Mouse (Mus musculus): ENCODE results near the gene Sema6d.

DNA sequence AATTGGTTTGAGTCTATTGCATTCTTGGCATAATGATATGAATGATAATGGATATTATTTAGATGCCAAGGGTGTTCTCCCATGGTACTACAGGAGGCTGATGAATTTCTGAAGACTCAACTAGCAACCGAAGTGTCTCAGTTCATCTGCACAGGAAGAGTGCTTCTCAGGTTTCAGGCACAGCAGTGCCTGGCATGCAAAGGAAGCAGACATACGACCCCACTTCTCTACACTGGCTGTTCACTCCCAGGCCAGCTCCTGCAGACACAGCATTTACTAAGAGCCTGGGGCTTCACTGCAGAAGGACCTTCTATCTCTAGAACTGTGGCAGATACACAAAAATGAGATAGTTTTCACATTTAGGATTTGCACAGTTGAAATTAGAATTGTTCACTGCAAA, 18.4 kb upstream of the Sema6d start:
- TF ChIP-seq CTCF (IDR thresholded peaks at IDR 0.05; ENCODE audit: low read depth, low read length) (no peak), POLR2AphosphoS5 (IDR thresholded peaks at IDR 0.05; ENCODE audit: insufficient replicate concordance, low read depth, low read length) (no peak)
